Mouse (Mus musculus) CH12.LX (cell line): Measurements from ENCODE around the gene Ythdf2.

Experiments used
- BHLHE40 ChIP-seq: IDR thresholded peaks from 2 replicates; pipeline ENCODE4 v1.6.1; 2011; ENCODE audit warnings: mild to moderate bottlenecking, low read depth, low read length, improper control_type of control experiment
- CHD1 ChIP-seq: IDR thresholded peaks from 2 replicates; pipeline ENCODE4 v1.6.1; 2012; ENCODE audit warnings: low read depth, low read length, improper control_type of control experiment, inconsistent platforms
- CTCF ChIP-seq, 2 experiments: IDR thresholded peaks in 1 of 2; conservative IDR thresholded peaks in 1 of 2; 2 replicates each; pipeline ENCODE4 v1.5.1; 2011 to 2012; ENCODE audit warnings: low read depth in 2 of 2, low read length in 2 of 2, improper control_type of control experiment in 1 of 2, inconsistent platforms in 1 of 2, mild to moderate bottlenecking in 1 of 2, moderate library complexity in 1 of 2
- EP300 ChIP-seq: IDR thresholded peaks from 2 replicates; pipeline ENCODE4 v1.6.1; 2011; ENCODE audit warnings: low read length, improper control_type of control experiment
- MAX ChIP-seq: IDR thresholded peaks from 2 replicates; pipeline ENCODE4 v1.6.1; 2011; ENCODE audit warnings: low read length, improper control_type of control experiment
- MEF2A ChIP-seq: IDR thresholded peaks from 2 replicates; pipeline ENCODE4 v1.6.1; 2014; ENCODE audit warnings: low read depth, mild to moderate bottlenecking, inconsistent platforms, low read length, improper control_type of control experiment, borderline replicate concordance
- RAD21 ChIP-seq: IDR thresholded peaks from 2 replicates; pipeline ENCODE4 v1.6.1; 2011; ENCODE audit warnings: low read depth, mild to moderate bottlenecking, low read length, improper control_type of control experiment, moderate library complexity
- RCOR1 ChIP-seq: conservative IDR thresholded peaks from 2 replicates; pipeline ENCODE4 v1.6.1; 2012; ENCODE audit warnings: low read depth, mild to moderate bottlenecking, inconsistent platforms, low read length, improper control_type of control experiment
- SMC3 ChIP-seq: IDR thresholded peaks from 2 replicates; pipeline ENCODE4 v1.6.1; 2011; ENCODE audit warnings: low read depth, low read length, improper control_type of control experiment
- TBP ChIP-seq: conservative IDR thresholded peaks from 2 replicates; pipeline ENCODE4 v1.6.1; 2011; ENCODE audit warnings: low read depth, low read length, improper control_type of control experiment
- TCF12 ChIP-seq: IDR thresholded peaks from 2 replicates; pipeline ENCODE4 v1.6.1; 2014; ENCODE audit warnings: low read depth, mild to moderate bottlenecking, inconsistent platforms, low read length, improper control_type of control experiment
- USF1 ChIP-seq: IDR thresholded peaks from 2 replicates; pipeline ENCODE4 v1.6.1; 2014; ENCODE audit warnings: low read depth, mild to moderate bottlenecking, inconsistent platforms, low read length, improper control_type of control experiment
- ZNF384 ChIP-seq: IDR thresholded peaks from 2 replicates; pipeline ENCODE4 v1.6.1; 2012; ENCODE audit warnings: low read depth, low read length, improper control_type of control experiment, inconsistent platforms

DNA sequence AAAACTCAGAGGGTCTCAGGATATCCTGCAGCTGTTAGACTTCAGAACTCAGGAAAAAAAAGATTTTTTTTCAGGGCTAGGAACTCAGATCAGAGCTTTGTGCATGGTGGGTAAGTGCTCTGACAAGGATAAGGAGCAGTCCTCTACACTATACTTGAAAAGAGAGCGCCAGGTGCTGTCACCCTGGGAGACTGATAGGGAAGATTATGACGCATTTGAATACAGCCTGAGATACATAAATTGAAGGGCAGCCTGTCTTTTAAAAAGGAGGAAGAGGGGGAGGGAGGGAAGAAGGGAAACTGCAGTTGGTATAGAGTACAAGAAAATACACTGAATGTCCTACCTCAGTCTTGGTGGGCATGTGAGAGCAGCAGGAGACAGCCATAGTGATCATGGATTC lies 41.5 kb upstream of the Ythdf2 start:
- TF ChIP-seq SMC3 = no peak
- TF ChIP-seq TBP = no peak
- no peak for TF ChIP-seq MAX
- TF ChIP-seq EP300 = no peak
- no peak for TF ChIP-seq RAD21
- no peak for TF ChIP-seq ZNF384
- TF ChIP-seq USF1 = no peak
- TF ChIP-seq MEF2A = no peak
- no peak for TF ChIP-seq RCOR1
- no peak for TF ChIP-seq CTCF (conservative IDR thresholded peaks at IDR 0.05 in 1 of 2, IDR thresholded peaks at IDR 0.05 in 1 of 2; ENCODE audit: low read depth in 2 of 2, low read length in 2 of 2)
- no peak for TF ChIP-seq CHD1
- TF ChIP-seq TCF12 = no peak
- TF ChIP-seq BHLHE40 = no peak
